Mouse (Mus musculus): Measurements from ENCODE around the gene Lrrc10.
"Not testable (repeated sequence)": the region's sequence is repeated elsewhere in the genome, so short reads cannot be mapped to it uniquely, and the experiment has no call there.

The Lrrc10 gene

DNA sequence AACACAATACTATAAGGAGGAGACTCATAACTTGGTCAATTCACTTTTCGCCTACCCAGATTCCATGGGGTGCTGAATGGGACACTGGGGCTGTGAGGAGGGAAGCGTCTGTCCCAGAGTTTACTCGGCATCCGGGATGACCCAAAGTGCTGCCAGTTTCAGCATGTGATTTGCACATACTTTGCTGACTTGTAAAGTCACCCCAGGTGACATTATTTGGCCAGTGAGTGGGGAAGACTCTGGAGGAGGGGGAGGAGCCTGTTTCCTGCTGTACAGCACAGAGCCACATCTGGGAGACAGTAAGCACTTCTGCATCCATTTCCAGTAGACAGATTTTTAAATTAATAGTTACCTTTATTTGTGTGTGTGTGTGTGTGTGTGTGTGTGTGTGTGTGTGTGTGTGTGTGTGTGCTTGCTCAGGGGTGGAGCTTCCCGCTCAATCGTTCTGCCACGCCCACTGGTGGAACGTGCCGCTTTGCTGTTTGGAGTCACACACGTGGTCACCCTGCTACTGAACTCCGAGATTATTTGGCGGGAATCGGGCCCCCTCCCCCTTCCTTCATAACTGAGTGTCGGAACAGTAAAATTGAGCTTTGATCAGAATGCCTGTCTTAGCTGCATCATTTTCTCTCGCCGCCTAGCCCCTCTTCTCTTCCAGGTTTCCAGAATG lies 1.5 kb upstream of the Lrrc10 start:
- DNase-seq (ENCODE audit: low spot score), result not testable (repeated sequence)

GRCm38 (mm10) chr10:117049253-117049652 lies 4.1 kb downstream of the Lrrc10 start:
- no peak for DNase-seq (ENCODE audit: low spot score)

- DNase-seq (ENCODE audit: low spot score), result no peak
Measured at GRCm38 (mm10) chr10:117049961-117050597, 4.9 kb downstream of the Lrrc10 start.

GRCm38 (mm10) chr10:117055668-117056067 lies 10.5 kb downstream of the Lrrc10 start:
- no peak for DNase-seq (ENCODE audit: low spot score)

DNA sequence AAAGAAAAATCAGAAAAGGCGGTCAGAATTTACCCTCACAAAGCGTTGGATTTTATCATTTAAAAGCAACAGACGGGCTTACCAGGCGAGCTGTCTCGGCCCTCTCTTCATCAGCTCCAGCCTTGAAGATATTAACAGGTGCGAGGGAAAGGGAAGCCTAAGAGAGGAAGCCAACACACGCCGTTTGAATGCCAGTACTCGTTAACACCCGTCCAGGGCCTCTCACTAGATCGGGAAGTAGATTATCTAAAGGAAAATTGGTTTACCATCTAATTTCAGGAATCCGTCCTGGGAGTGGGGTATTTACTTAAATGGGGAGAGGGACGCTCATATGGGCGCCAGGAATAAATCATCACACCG lies 17.7 kb downstream of the Lrrc10 start:
- DNase-seq (ENCODE audit: low spot score), result no peak

- DNase-seq (ENCODE audit: low spot score), result peak; percentile 98
Measured at GRCm38 (mm10) chr10:117063254-117064021, 18.3 kb downstream of the Lrrc10 start, which contains the start of gene Cct2. TSS of gene Cct2 (minus strand) at chr10:117063814.

DNA sequence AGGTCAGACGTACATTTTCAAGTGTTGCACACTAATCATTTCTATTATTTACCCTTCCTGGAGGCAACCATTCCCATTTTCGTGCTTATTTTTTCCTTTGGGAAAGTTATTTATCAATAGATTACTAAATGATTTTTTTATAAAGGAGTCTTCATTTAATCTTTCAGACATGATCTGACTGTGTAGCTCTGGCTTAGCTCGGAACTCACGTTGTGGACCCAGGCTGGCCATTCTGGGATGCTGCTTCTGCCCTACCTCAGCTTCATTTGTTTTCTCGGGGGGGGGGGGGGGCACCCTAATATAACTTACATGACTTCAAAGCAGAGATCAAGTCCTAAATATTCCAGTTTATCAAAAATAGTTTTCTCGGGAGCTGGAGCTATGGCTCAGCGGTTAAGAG lies 18.9 kb downstream of the Lrrc10 start:
- no peak for DNase-seq (ENCODE audit: low spot score)

- no peak for DNase-seq (ENCODE audit: low spot score)
Measured at GRCm38 (mm10) chr10:117069109-117069508, 24.0 kb downstream of the Lrrc10 start.

GRCm38 (mm10) chr10:117072191-117072888 lies 27.2 kb downstream of the Lrrc10 start:
- no peak for DNase-seq (ENCODE audit: low spot score)

- DNase-seq (ENCODE audit: low spot score), result no peak
Measured at GRCm38 (mm10) chr10:117073176-117073575, 28.0 kb downstream of the Lrrc10 start.

DNA sequence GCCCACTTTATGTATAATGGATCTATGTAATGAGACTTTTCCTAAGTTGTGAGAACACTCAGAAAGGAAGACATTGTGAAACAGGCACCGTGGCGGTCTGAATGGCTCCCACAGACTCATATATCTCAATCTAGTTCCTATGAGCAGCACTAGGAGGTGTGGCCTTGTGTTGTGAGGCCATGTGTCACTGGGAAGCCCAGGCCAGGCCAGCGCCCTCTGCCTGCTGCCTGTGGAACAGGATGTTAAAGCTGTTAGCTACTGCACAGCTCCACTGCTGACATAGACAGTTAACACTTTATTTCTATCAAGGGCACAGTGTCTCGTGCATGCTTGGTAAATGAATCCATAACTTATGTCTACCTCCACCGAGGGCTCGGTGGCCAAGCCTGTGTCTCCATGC lies 33.1 kb downstream of the Lrrc10 start:
- peak; percentile 47 for DNase-seq (ENCODE audit: low spot score)

GRCm38 (mm10) chr10:117081326-117081725 lies 36.2 kb downstream of the Lrrc10 start:
- no peak for DNase-seq (ENCODE audit: low spot score)

DNA sequence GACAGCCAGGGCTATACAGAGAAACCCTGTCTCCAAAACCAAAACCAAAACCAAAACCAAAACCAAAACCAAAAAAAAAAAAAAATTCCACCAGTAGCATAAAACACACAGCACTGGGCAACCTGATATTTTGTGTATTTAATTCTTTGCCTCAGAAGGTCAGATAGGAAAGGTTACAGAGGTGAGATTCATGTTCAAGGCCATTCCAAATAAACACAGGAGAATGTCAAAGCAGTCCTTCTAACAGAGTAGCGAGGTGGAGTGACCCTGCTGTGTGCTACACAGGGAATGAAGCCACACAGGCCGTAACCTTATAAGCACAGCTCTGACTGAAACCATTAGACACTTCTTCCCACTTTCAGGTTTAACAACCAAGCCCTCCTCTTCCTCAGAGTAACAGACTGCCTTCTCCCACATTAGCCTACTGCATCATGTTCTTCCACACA lies 36.8 kb downstream of the Lrrc10 start:
- DNase-seq (ENCODE audit: low spot score), result no peak

GRCm38 (mm10) chr10:117089628-117090027 lies 44.5 kb downstream of the Lrrc10 start:
- DNase-seq (ENCODE audit: low spot score), result no peak

DNA sequence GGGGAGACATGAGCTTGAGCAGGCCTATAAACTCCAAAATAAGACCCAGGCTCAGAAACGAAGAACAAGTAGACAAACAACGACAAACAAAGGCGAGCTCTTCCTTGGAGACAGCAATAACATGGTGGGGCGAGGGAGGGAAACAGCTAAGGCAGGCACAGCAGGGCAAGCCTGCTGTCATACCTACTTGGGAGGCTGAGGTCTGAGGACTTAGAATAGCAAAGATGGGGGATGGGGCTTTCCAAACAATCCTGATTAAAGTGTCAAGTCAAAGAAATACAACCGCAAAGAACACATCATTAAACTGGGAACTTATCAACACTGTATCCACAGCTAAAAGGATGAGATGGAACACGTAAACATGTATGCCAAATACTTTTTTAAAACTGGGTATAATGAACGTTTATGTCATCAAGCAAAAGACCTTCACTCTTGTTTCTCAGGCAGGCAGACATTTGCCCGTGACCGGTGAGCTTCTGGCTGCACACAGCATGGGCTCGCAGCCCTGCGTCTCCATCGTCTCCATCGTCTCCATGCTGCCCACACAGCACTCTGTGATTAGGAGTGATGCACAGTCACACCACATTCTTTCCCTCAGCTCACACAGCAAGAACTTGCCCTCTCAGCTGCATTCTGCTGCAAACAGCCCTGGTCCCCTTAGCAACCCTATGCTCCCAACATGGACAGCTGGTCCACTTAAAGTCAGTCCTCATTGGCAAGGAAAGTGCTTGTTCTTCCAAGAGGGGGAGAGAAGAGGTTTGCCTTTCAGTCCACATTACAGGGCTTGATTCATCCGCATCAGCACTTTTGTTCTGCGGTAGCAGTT lies 49.6 kb downstream of the Lrrc10 start:
- DNase-seq (ENCODE audit: low spot score), result peak; percentile 79

DNA sequence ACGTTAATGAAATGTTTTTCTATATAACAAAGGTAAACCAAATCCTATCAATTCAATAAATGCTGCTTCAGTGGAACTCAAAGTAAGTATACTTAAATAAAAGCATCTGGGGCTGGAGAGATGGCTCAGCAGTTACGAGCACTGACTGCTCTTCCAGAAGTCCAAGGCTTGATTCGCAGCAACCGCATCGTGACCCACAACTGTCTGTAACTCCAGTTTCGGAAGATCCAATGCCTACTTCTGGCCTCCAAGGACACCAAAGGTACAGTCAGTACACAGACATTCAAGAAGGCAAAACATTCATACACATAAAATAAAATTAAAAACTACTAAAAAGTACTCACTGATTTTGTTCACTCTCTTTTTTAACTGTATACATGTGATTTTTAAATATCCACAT lies 51.0 kb downstream of the Lrrc10 start:
- no peak for DNase-seq (ENCODE audit: low spot score)
